ENCODE assay signal across 25 mouse cellular contexts in genomic region chr10:21930781-21931380, GRCm38 (mm10). TPM values are rescaled to one million over a fixed set of nuclear protein-coding genes. Genes with fewer than 3 reads are reported as not detected.
A peak's percentile ranks its signal among the peaks of the same experiment; 100 is the strongest.
DNase-seq lines count a peak whose midpoint lies in the region; ATAC-seq and TF ChIP-seq lines count a peak whose summit lies in the region.
"Had no signal": no experiment of that assay in that cellular context is flagged by ENCODE, and none has a peak within 500 bp of the region (broad histone marks: within the 10 kb centered on the region; RNA-seq: fewer than 3 reads in every experiment).

No protein-coding gene starts in this region.

- H3K79me2 ChIP-seq in MEL (ENCODE audit: control insufficient read depth, insufficient read depth, low read length, poor library complexity), result no peaks in the 10 kb centered on the region

- no peak for TF ChIP-seq CTCF in MEL (IDR thresholded peaks at IDR 0.05 in 2 of 3, conservative IDR thresholded peaks at IDR 0.05 in 1 of 3; ENCODE audit: control insufficient read depth in 1 of 3, insufficient read depth in 1 of 3, low read depth in 2 of 3, low read length in 3 of 3, poor library complexity in 1 of 3, severe bottlenecking in 1 of 3)

- WGBS in lung, embryonic 16.5 days, result 71% methylated on average over 10 of the region's 10 CpGs

- no peaks in the 10 kb centered on the region for H3K27me3 ChIP-seq in lung, embryonic 16.5 days (ENCODE audit: control insufficient read depth, insufficient read depth, low read depth, low read length)
- peaks cover 2 to 3% of the 10 kb centered on the region in 2 experiments; a peak in 2 of 4 replicates for H3K27me3 ChIP-seq in MEL (ENCODE audit: control insufficient read depth in 1 of 2, insufficient read depth in 2 of 2, low read length in 2 of 2)
- H3K27me3 ChIP-seq: CH12.LX; heart, embryonic 13.5 days; hindbrain, embryonic 13.5 days; limb, embryonic 12.5 days; liver, embryonic 12.5 days; neural tube, embryonic 12.5 days had no signal

- H3K27ac ChIP-seq in lung, embryonic 16.5 days (ENCODE audit: low read length), result no peak overlapping the region
- no peak overlapping the region for H3K27ac ChIP-seq in MEL (ENCODE audit: control insufficient read depth, low read depth, low read length)
- H3K27ac ChIP-seq: embryonic facial prominence, embryonic 15.5 days; forebrain, embryonic 12.5 days; heart, embryonic 13.5 days; hindbrain, embryonic 13.5 days; limb, embryonic 12.5 days; liver, embryonic 12.5 days; neural tube, embryonic 12.5 days had no signal

- H3K36me3 ChIP-seq in lung, embryonic 16.5 days (ENCODE audit: control insufficient read depth, insufficient read depth, low read length), result no peaks in the 10 kb centered on the region
- no peaks in the 10 kb centered on the region for H3K36me3 ChIP-seq in MEL (ENCODE audit: control insufficient read depth in 1 of 2, insufficient read depth in 2 of 2, low read length in 2 of 2)
- H3K36me3 ChIP-seq: embryonic facial prominence, embryonic 15.5 days; forebrain, embryonic 12.5 days; heart, embryonic 13.5 days; hindbrain, embryonic 13.5 days; limb, embryonic 12.5 days; liver, embryonic 12.5 days; neural tube, embryonic 12.5 days had no signal

- DNase-seq in lung, adult 18-20 months, result no peak
- DNase-seq in MEL (ENCODE audit: low read depth, low spot score) (no peak), NIH3T3 (ENCODE audit: low read depth) (peak; percentile 74)
- DNase-seq in gonadal fat pad, adult 2 months (ENCODE audit: low read depth), result peak; percentile 59
- DNase-seq in B cell, adult 2 months, result no peak
- DNase-seq: adrenal gland, postnatal 10 days; cerebellum, adult 18-20 months; cerebellum, postnatal 25 days; gastrocnemius, postnatal 36 days; kidney, adult 2 months; kidney, postnatal 25 days; lung, embryonic 14.5 days; right cerebral cortex, adult 18-20 months; thymus, postnatal 4 days had no signal

- H3K4me2 ChIP-seq in lung, embryonic 16.5 days (ENCODE audit: low read depth, low read length), result no peak overlapping the region
- H3K4me2 ChIP-seq: embryonic facial prominence, embryonic 15.5 days; forebrain, embryonic 12.5 days; heart, embryonic 13.5 days; hindbrain, embryonic 13.5 days; limb, embryonic 12.5 days; liver, embryonic 12.5 days; lung, embryonic 14.5 days; neural tube, embryonic 12.5 days had no signal

- no peak for TF ChIP-seq EP300 in MEL (IDR thresholded peaks at IDR 0.05; ENCODE audit: low read depth in 1 of 2, low read length in 2 of 2)

- H3K4me1 ChIP-seq in lung, embryonic 16.5 days (replicated peaks; ENCODE audit: control insufficient read depth, insufficient read depth, low read length), result no peaks in the 10 kb centered on the region
- no peaks in the 10 kb centered on the region for H3K4me1 ChIP-seq in MEL (ENCODE audit: control insufficient read depth in 1 of 2, insufficient read depth in 2 of 2, low read length in 2 of 2)
- H3K4me1 ChIP-seq: embryonic facial prominence, embryonic 15.5 days; forebrain, embryonic 12.5 days; hindbrain, embryonic 13.5 days; neural tube, embryonic 12.5 days had no signal

- TF ChIP-seq RAD21 in MEL (IDR thresholded peaks at IDR 0.05; ENCODE audit: low read depth, low read length), result no peak

- no peak for TF ChIP-seq POLR2A in MEL (IDR thresholded peaks at IDR 0.05; ENCODE audit: control insufficient read depth in 1 of 2, insufficient read depth in 1 of 2, low read depth in 1 of 2, low read length in 2 of 2, poor library complexity in 1 of 2)

- no peak overlapping the region for H3K4me3 ChIP-seq in lung, embryonic 16.5 days (ENCODE audit: low read length)
- H3K4me3 ChIP-seq in MEL (ENCODE audit: control insufficient read depth in 1 of 2, insufficient read depth in 1 of 2, low read depth in 2 of 2, low read length in 2 of 2), result no peak overlapping the region
- H3K4me3 ChIP-seq: embryonic facial prominence, embryonic 15.5 days; forebrain, embryonic 12.5 days; heart, embryonic 13.5 days; hindbrain, embryonic 13.5 days; limb, embryonic 12.5 days; liver, embryonic 12.5 days; neural tube, embryonic 12.5 days had no signal

- ATAC-seq in lung, embryonic 16.5 days (ENCODE audit: low read depth), result peak; percentile 57
- ATAC-seq in megakaryocyte-erythroid progenitor cell, adult 5-6 weeks (replicated peaks; ENCODE audit: low FRiP score, low TSS enrichment, poor library complexity, severe bottlenecking), result no peak
- ATAC-seq: inflammation-experienced regulatory T-cells, adult 6 months; liver, embryonic 12.5 days had no signal

- no peaks in the 10 kb centered on the region for H3K9me3 ChIP-seq in lung, embryonic 16.5 days (ENCODE audit: control insufficient read depth, low read length)
- no peaks in the 10 kb centered on the region for H3K9me3 ChIP-seq in MEL (replicated peaks; ENCODE audit: insufficient read depth, low read length)
- H3K9me3 ChIP-seq: embryonic facial prominence, embryonic 15.5 days; forebrain, embryonic 12.5 days; heart, embryonic 13.5 days; hindbrain, embryonic 13.5 days; limb, embryonic 12.5 days; liver, embryonic 12.5 days; neural tube, embryonic 12.5 days had no signal

- no peak overlapping the region for H3K9ac ChIP-seq in lung, embryonic 16.5 days (ENCODE audit: low read length)
- H3K9ac ChIP-seq in MEL (ENCODE audit: control insufficient read depth, low read depth, low read length, poor library complexity, severe bottlenecking), result no peak overlapping the region
- H3K9ac ChIP-seq: embryonic facial prominence, embryonic 15.5 days; forebrain, embryonic 12.5 days; heart, embryonic 13.5 days; hindbrain, embryonic 13.5 days; limb, embryonic 12.5 days; liver, embryonic 12.5 days; lung, embryonic 14.5 days; neural tube, embryonic 12.5 days had no signal

TF ChIP-seq in MEL, 35 proteins besides CTCF, POLR2A, EP300 and RAD21:
- TF ChIP-seq ETS1 (IDR thresholded peaks at IDR 0.05; ENCODE audit: low read depth, low read length) (no peak), USF1 (IDR thresholded peaks at IDR 0.05; ENCODE audit: low read depth, low read length) (peak; percentile 40; the same call in 1 of the 2 replicates), E2F4 (IDR thresholded peaks at IDR 0.05; ENCODE audit: borderline replicate concordance, low read depth, low read length) (no peak)

RNA-seq across cellular contexts. Expression of gene Sgk1, which starts 48.9 kb away (rescaled TPM):
- 56.6 and 71.0 TPM in 2 replicates for polyA plus RNA-seq in lung, embryonic 16.5 days (2015; fragmentation: Nextera tagmentation; extraction: Ambion mirVana)
- total RNA-seq in MEL (2012; rRNA removed), result 2.0 and 3.2 TPM in 2 replicates
- polyA plus RNA-seq in MEL (2012; ENCODE audit: insufficient read depth in 1 of 2, insufficient read length in 2 of 2, low read depth in 1 of 2, low replicate concordance in 2 of 2, missing spikeins in 1 of 2), result 1 to 10 TPM in 1 of 2 experiments, not detected in 1; 1.6 TPM
- 32.1 and 44.5 TPM in 2 replicates for polyA plus RNA-seq in gonadal fat pad, adult 2 months (2012; rRNA removed)
- total RNA-seq in megakaryocyte-erythroid progenitor cell, adult 5-6 weeks (2014; fragmentation: Nextera tagmentation), result 1.1 and 9.7 TPM in 2 replicates
- total RNA-seq in megakaryocyte-erythroid progenitor cell, adult 5-6 weeks (2017), result 5.5 and 8.1 TPM in 2 replicates

Comparison
In these comparisons a context has a peak if more than half of its experiments do, and no peak if none do; other contexts are left out.
1. DNase-seq: peak in NIH3T3 (single experiment) and gonadal fat pad, adult 2 months (single experiment); none in lung, adult 18-20 months (0 of 2), MEL (single experiment) and B cell, adult 2 months (0 of 2).
2. RNA of gene Sgk1, which starts 48.9 kb away (polyA plus RNA-seq): 56.6 to 71.0 TPM in lung, embryonic 16.5 days and 32.1 to 44.5 TPM in gonadal fat pad, adult 2 months; 1.6 TPM in MEL; every median in the first group is over 10 times any median in the second.